Mouse (Mus musculus) stomach, embryonic 15.5 days (tissue): ENCODE data around the gene Sh3gl2. TPM values are rescaled to one million over a fixed set of nuclear protein-coding genes. Genes with fewer than 3 reads are reported as not detected.

Source experiments
- ATAC-seq: fragments of 200-750 bp; cut with Nextera tagmentation; 2 replicates; pipeline ENCODE4 v1.8.0; 2017; ENCODE audit warnings: low read depth, moderate number of reproducible peaks, moderate TSS enrichment; ENCODE audit not compliant: insufficient read depth, low FRiP score
- H3K27ac ChIP-seq: fragments of 300-500 bp; sonication (generic); 2 replicates; pipeline ENCODE4 v1.5.1; 2015; ENCODE audit warnings: mild to moderate bottlenecking, inconsistent platforms
- H3K27me3 ChIP-seq: fragments of 300-500 bp; sonication (generic); replicated peaks from 2 replicates; pipeline ENCODE4 v1.6.1; 2015; ENCODE audit warnings: inconsistent platforms
- H3K36me3 ChIP-seq: fragments of 300-500 bp; sonication (generic); 2 replicates; pipeline ENCODE4 v1.6.1; 2015; ENCODE audit warnings: inconsistent platforms
- H3K4me1 ChIP-seq: fragments of 300-500 bp; sonication (generic); 2 replicates; pipeline ENCODE4 v1.6.1; 2015; ENCODE audit warnings: inconsistent platforms
- H3K4me2 ChIP-seq: fragments of 300-500 bp; sonication (generic); 2 replicates; pipeline ENCODE4 v1.6.1; 2015; ENCODE audit warnings: mild to moderate bottlenecking, inconsistent platforms
- H3K4me3 ChIP-seq: fragments of 300-500 bp; sonication (generic); replicated peaks from 2 replicates; pipeline ENCODE4 v1.5.1; 2015; ENCODE audit warnings: inconsistent platforms
- H3K9ac ChIP-seq: fragments of 300-500 bp; sonication (generic); 2 replicates; pipeline ENCODE4 v1.6.1; 2015; ENCODE audit warnings: inconsistent platforms
- H3K9me3 ChIP-seq: fragments of 300-500 bp; sonication (generic); 2 replicates; pipeline ENCODE4 v1.6.1; 2016; ENCODE audit warnings: inconsistent platforms
- WGBS: fragments of 180-500 bp; shearing (Covaris S2); methylation state at CpG from one replicate; pipeline ENCODE4 v1.1.7; 2015; 5-methylcytosine and 5-hydroxymethylcytosine counted together
- polyA plus RNA-seq: library from polyadenylated mRNA; unstranded; fragments of >200 nt; fragmentation: Nextera tagmentation; extraction: Ambion mirVana; gene quantifications from 2 replicates; pipeline ENCODE4 v1.2.1, GENCODE M21; 2015

The Sh3gl2 gene
- polyA plus RNA-seq, 1 experiment from 2014 or later = 11.4 TPM

DNA sequence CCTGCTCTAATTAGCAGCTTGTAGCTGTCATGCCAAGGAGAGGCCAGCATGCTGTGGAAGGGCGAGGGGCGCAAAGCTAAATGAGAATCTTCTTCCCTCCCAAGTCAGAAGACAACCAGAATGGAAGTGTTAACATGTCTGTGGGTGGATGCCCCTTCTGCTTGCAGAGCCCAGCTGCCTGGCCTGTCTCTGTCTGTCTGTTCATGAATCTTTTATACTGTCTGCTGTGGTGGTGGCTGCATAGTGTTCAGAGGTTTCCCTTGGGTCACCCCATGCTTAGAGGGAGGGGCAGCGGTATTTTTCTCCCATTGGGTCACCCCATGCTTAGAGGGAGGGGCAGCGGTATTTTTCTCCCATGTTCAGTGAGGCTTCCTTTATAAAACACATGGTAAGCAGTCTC lies 68.0 kb downstream of the Sh3gl2 start:
- WGBS = 87% methylated on average over 4 of the region's 4 CpGs
- H3K9ac ChIP-seq = no peak overlapping the region
- no peaks in the 10 kb centered on the region for H3K27me3 ChIP-seq
- no peak overlapping the region for H3K27ac ChIP-seq
- H3K9me3 ChIP-seq = no peaks in the 10 kb centered on the region
- H3K36me3 ChIP-seq = no peaks in the 10 kb centered on the region
- ATAC-seq = no peak
- no peaks in the 10 kb centered on the region for H3K4me1 ChIP-seq
- no peak overlapping the region for H3K4me2 ChIP-seq
- no peak overlapping the region for H3K4me3 ChIP-seq

DNA sequence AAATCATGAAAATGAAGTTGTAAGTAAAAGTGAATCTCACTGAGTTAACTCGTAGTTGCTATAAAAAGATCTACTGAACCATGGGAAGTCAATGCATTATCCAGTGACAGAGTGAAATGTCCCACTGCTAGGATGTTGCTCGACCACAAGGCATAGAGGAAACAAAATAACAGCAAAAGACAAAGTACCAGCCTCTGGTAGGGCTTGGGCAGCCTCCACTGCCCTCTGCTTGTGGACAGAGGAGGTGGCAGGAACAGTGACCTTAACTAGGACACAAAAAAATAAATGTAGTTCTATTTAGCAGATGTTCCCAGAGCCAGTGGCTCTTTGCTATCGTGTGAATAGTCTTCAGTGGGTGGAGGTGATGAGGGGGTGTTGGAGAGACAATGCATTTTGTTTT lies 68.5 kb downstream of the Sh3gl2 start:
- no peak for ATAC-seq
- no peaks in the 10 kb centered on the region for H3K27me3 ChIP-seq
- no peaks in the 10 kb centered on the region for H3K36me3 ChIP-seq
- no peak overlapping the region for H3K4me2 ChIP-seq
- H3K27ac ChIP-seq = no peak overlapping the region
- no peak overlapping the region for H3K4me3 ChIP-seq
- H3K9ac ChIP-seq = no peak overlapping the region
- WGBS = 79% methylated on average over 3 of the region's 3 CpGs
- H3K4me1 ChIP-seq = no peaks in the 10 kb centered on the region
- no peaks in the 10 kb centered on the region for H3K9me3 ChIP-seq

DNA sequence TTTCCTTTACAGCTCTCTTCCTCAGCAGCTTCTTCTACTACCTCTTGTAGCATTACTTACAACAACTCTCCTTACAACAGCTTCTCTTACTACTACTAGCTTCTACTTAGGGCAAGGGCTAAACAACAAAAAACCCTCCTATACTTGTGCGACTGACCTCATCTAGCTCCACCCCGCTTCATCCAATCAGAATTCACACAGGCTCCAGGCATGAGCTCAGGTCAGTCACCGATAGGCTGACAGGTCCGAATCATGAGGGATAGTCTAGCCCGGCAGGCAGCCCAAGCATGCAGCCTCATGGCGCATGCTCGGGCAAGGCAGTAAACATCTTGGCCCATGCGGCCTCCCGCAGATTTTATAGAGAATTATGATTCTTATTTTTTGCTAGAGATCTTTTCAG lies 78.2 kb downstream of the Sh3gl2 start:
- no peaks in the 10 kb centered on the region for H3K36me3 ChIP-seq
- 93% methylated on average over 9 of the region's 9 CpGs for WGBS

DNA sequence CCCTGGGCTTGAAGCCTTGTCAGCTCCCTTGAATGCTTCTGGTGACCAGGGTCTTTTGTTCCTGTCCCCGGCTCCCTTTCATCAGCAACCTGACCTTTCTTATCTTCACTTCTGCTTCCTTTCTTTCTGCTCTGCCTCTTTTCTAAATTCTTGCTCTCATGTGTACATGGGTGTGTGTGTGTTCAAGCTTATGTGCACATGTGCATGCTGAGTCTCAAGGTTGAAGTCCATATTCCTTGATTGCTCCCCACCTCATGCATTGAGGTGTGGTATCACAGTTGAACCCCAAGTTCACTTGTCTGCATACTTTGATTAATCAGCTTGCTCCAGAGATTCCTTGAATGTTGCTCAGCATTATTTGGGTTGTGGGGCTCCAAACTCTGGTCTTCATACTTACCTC lies 85.1 kb downstream of the Sh3gl2 start:
- no peaks in the 10 kb centered on the region for H3K27me3 ChIP-seq
- no peaks in the 10 kb centered on the region for H3K36me3 ChIP-seq
- H3K9ac ChIP-seq = no peak overlapping the region
- WGBS = 62% methylated on average over 1 of the region's 1 CpGs
- H3K4me3 ChIP-seq = no peak overlapping the region
- no peaks in the 10 kb centered on the region for H3K4me1 ChIP-seq
- H3K4me2 ChIP-seq = no peak overlapping the region
- ATAC-seq = no peak
- H3K27ac ChIP-seq = no peak overlapping the region
- H3K9me3 ChIP-seq = no peaks in the 10 kb centered on the region

More for the DNA sequence above, 78.2 kb downstream of the Sh3gl2 start:
- H3K4me1 ChIP-seq = no peaks in the 10 kb centered on the region
- no peak for ATAC-seq
- no peak overlapping the region for H3K4me3 ChIP-seq
- H3K4me2 ChIP-seq = no peak overlapping the region
- no peaks in the 10 kb centered on the region for H3K27me3 ChIP-seq
- no peak overlapping the region for H3K9ac ChIP-seq
- no peaks in the 10 kb centered on the region for H3K9me3 ChIP-seq
- no peak overlapping the region for H3K27ac ChIP-seq

DNA sequence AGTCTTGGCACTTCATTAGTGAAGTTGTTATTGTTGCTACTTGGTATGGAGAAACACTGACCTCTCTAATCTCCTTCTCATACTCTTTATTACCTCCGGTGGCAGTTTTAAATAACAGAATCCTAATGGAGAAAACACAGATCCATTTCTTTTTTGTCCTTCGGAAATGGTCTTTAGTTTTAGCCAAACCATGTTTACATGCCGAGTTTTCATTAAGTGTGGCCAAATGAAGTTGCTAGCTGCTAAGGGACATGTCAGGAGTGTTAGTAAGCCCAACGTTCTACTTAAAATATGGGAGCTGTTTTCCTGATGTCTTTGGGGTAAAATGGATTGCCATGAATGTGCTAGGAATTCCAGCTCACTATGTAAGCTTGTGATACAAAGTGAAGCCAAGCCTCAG lies 86.4 kb downstream of the Sh3gl2 start:
- no peaks in the 10 kb centered on the region for H3K27me3 ChIP-seq
- H3K4me1 ChIP-seq = no peaks in the 10 kb centered on the region
- no peak overlapping the region for H3K27ac ChIP-seq
- H3K4me3 ChIP-seq = no peak overlapping the region
- no peak overlapping the region for H3K9ac ChIP-seq
- no peak for ATAC-seq
- 53% methylated on average over 4 of the region's 4 CpGs for WGBS
- H3K4me2 ChIP-seq = no peak overlapping the region
- no peaks in the 10 kb centered on the region for H3K9me3 ChIP-seq
- H3K36me3 ChIP-seq = no peaks in the 10 kb centered on the region

DNA sequence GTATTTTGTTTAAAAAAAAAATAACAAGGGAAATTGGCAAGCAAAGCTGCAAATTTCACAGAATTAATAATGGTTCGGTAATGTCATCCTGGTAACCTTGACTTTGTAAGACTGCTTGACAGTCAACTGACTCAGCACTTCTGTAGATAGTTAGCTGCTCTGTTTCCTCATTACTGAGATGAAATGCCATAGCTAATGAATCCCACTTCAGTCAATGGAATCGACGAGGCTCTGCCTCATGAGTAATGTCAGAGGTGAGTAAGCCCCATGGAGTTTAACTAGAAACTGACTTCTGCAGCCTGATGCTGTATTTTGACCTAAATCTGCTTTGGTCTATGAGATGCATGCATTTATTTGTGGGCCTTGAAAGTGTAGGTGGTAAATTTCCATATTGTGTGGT lies 88.4 kb downstream of the Sh3gl2 start:
- ATAC-seq = no peak
- H3K27me3 ChIP-seq = no peaks in the 10 kb centered on the region
- 71% methylated on average over 3 of the region's 3 CpGs for WGBS

DNA sequence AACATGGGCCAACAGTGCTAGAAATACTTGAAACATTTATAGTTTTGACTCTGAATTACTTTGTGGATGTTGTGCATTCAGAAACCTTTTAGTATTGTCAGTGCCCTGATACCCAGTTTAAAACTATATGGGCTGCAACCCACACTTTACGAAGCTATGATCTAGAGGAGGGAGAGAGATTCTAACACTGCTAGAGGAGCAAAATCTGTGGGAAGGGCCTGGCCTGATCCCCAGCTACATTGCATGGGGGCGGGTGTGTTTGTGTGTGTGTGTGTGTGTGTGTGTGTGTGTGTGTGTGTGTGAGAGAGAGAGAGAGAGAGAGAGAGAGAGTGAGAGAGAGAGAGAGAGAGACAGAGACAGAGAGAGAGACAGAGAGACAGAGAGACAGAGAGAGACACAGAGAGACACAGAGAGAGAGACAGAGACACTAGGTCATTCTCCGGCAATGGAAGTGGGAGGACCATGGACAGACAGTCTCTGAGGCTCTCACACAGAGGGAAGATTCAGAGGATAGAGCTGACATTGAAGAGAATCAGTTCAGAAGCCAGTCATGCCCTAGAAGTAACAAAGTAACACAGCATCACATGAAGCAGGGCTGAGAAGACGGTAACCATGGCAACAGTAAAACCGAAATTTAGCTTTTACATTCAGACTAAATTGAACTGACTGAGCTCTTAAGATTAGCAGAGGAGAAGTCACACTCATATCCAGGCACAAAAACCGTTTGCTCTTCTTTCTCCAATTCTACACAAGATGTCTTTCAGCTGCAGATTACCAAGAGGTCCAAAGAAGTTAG lies 95.9 kb downstream of the Sh3gl2 start:
- Histone ChIP-seq H3K9me3 (no peaks in the 10 kb centered on the region), H3K9ac (no peak overlapping the region)

More for the DNA sequence above, 88.4 kb downstream of the Sh3gl2 start:
- Histone ChIP-seq H3K27ac (no peak overlapping the region), H3K4me3 (no peak overlapping the region), H3K9ac (no peak overlapping the region), H3K4me1 (no peaks in the 10 kb centered on the region), H3K9me3 (no peaks in the 10 kb centered on the region), H3K36me3 (no peaks in the 10 kb centered on the region), H3K4me2 (no peak overlapping the region)

DNA sequence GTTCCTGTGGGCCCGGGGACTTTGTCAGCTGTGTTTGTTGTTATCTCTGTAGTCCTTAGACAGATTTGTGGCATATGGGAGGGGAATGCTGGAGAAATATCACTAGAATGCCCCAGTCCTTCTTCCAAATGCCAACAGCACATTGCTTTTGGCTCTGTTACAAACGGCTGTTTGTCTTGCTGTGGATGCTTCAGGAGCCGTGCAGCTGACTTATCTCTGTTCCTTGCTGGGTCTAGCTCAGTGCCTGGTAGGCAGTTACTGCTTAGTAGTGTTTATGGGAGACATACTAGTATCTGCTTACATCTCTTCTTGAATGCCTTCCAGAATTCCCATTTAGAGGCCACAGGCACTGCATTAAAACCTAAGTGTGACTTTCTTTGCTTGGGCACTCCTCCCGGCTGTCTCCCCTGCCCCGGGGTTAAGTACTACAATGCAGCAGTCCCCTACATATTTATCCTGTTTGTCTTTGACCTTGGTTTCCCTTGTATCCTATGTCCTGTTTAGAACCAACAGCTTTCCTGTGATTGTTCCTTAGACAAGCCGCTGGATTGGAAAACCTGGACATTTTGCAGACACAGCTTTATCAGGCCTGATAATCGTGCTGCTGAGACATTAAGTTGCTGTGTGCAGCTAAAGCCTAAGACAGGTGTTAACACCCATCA lies 101.1 kb downstream of the Sh3gl2 start:
- Histone ChIP-seq H3K9ac (no peak overlapping the region), H3K4me3 (no peak overlapping the region), H3K4me1 (no peaks in the 10 kb centered on the region), H3K27ac (no peak overlapping the region), H3K4me2 (no peak overlapping the region), H3K27me3 (no peaks in the 10 kb centered on the region), H3K36me3 (no peaks in the 10 kb centered on the region), H3K9me3 (no peaks in the 10 kb centered on the region)
- 49% methylated on average over 7 of the region's 7 CpGs for WGBS
- no peak; the same call in 1 of the 2 replicates for ATAC-seq

More for the DNA sequence above, 95.9 kb downstream of the Sh3gl2 start:
- H3K36me3 ChIP-seq = no peaks in the 10 kb centered on the region
- H3K4me3 ChIP-seq = no peak overlapping the region
- H3K4me1 ChIP-seq = no peaks in the 10 kb centered on the region
- no peak for ATAC-seq
- WGBS = 82% methylated on average over 6 of the region's 6 CpGs
- no peak overlapping the region for H3K4me2 ChIP-seq
- H3K27me3 ChIP-seq = no peaks in the 10 kb centered on the region
- H3K27ac ChIP-seq = no peak overlapping the region

DNA sequence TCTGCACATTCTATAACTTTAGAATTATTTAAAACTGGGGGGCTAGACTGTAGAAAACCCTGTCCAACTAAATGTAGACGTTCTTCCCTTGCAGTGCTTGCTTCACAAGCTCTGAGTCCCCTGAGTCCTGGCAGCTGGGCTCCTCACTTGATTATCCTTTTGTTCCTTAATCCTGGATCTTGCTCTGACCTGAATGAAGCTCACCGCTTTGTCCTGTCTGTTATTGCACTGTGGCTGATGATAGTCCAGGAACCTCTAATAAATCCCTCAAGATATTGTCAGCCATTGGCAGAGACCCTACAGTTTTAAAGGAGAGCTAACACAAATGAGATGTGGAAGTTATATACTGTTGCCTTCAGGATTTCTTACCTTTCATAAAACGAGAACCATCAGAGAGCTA lies 114.2 kb downstream of the Sh3gl2 start:
- Histone ChIP-seq H3K27me3 (no peaks in the 10 kb centered on the region), H3K4me1 (no peaks in the 10 kb centered on the region), H3K27ac (no peak overlapping the region), H3K4me2 (no peak overlapping the region), H3K4me3 (no peak overlapping the region), H3K36me3 (no peaks in the 10 kb centered on the region), H3K9ac (no peak overlapping the region), H3K9me3 (no peaks in the 10 kb centered on the region)
- WGBS = 75% methylated on average over 3 of the region's 3 CpGs
- no peak for ATAC-seq

DNA sequence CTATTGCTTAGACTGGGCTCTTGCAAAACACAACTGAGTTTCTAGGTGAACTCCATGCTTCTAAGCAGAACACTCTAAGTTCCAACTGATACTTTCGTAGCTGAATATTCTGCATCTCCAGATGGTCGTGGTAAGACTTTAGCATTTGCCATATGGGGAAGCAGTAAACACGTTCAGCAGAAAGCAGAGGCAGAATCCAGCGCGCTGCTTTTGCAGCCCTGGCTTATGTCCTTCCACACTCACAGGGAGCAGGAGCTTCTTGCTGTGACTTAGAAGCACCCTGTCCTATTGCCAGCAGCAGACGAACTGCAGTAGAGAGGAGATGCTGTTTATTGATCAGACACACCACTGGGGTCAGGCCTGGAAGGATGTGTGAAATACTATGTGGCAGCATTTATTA lies 120.5 kb downstream of the Sh3gl2 start:
- Histone ChIP-seq H3K9ac (no peak overlapping the region), H3K27me3 (no peaks in the 10 kb centered on the region), H3K4me2 (no peak overlapping the region), H3K4me1 (no peaks in the 10 kb centered on the region), H3K4me3 (no peak overlapping the region), H3K27ac (no peak overlapping the region), H3K9me3 (no peaks in the 10 kb centered on the region), H3K36me3 (no peaks in the 10 kb centered on the region)
- 67% methylated on average over 6 of the region's 6 CpGs for WGBS
- no peak for ATAC-seq

DNA sequence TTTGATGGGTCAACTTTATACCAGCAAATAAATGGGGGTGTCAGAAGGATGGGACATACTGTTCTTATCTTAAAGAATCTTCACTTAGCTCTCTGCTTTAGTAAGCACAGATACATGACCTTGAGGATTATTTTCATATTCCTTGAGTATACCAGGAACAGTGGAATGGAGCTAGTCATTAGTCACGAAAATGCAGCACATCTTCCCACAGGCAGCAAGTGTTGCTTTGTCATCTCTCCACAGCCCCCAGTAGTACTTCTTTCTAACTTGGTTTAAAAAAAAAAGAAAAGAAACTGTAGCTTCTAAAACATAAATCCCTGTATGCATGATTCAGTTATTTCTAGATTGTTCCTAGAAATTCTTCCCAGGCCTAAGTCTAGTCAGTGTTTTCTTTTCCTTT lies 121.1 kb downstream of the Sh3gl2 start:
- Histone ChIP-seq H3K4me3 (no peak overlapping the region), H3K9ac (no peak overlapping the region), H3K4me2 (no peak overlapping the region), H3K27ac (no peak overlapping the region), H3K9me3 (no peaks in the 10 kb centered on the region), H3K27me3 (no peaks in the 10 kb centered on the region), H3K4me1 (no peaks in the 10 kb centered on the region), H3K36me3 (no peaks in the 10 kb centered on the region)
- WGBS = 84% methylated on average over 1 of the region's 1 CpGs
- no peak for ATAC-seq

DNA sequence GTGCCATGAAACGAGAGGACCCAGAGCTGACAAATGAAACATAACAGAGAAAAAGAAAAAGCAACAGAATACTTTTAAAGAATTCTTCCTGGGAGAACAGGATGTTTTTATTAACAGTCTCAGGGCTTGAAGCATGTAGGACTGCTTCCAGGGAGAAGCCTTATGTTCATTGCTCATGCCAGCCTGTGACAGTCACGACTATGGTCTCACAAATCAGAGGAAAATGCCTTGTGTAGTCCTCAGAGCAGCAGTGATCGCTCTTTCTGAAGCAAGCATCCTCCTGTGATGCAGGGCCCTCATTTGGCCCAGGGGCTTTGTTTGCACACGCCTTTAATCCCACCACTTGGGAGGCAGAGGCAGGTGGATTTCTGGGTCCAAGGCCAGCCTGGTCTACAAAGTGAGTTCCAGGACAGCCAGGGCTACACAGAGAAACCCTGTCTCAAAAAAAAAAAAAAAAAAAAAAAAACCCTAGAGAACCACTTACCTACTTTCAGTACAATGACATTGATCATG lies 129.8 kb downstream of the Sh3gl2 start:
- Histone ChIP-seq H3K27me3 (no peaks in the 10 kb centered on the region), H3K4me2 (no peak overlapping the region), H3K4me3 (no peak overlapping the region), H3K4me1 (no peaks in the 10 kb centered on the region), H3K9ac (no peak overlapping the region), H3K27ac (no peak overlapping the region), H3K36me3 (no peaks in the 10 kb centered on the region), H3K9me3 (no peaks in the 10 kb centered on the region)
- ATAC-seq = no peak
- WGBS = 75% methylated on average over 4 of the region's 4 CpGs
